Mouse (Mus musculus) gastrocnemius, postnatal 25 days (tissue): Measurements from ENCODE around the gene Trim60. TPM values are rescaled to one million over a fixed set of nuclear protein-coding genes. Genes with fewer than 3 reads are reported as not detected.
"Not testable (repeated sequence)": the region's sequence is repeated elsewhere in the genome, so short reads cannot be mapped to it uniquely, and the experiment has no call there.

Experiments used
- DNase-seq: peaks from one replicate; pipeline ENCODE4 v3.0.0; 2022
- long read RNA-seq, 2 experiments: library from polyadenylated mRNA; stranded (forward); transcript quantifications; one replicate each; pipeline ENCODE4 v2.0.0; 2021
- total RNA-seq, 2 experiments: library from RNA; stranded (reverse); gene quantifications; 1 replicate in 1 of 2; 2 replicates in 1 of 2; pipeline ENCODE4 v1.2.3; 2021

The Trim60 gene
- total RNA-seq, result not detected
- long read RNA-seq, experiment 1, result 0 reads
- long read RNA-seq, experiment 2, result 0 reads

GRCm38 (mm10) chr8:65018423-65018822 lies at the start of gene Trim60, which contains the start of gene Trim61:
Gene Trim60 (minus strand): TSS chr8:65018584.
Gene Trim61 (minus strand): TSS chr8:65018523.
- no peak for DNase-seq

GRCm38 (mm10) chr8:65067694-65068472 lies 49.5 kb upstream of the Trim60 start:
- no peak for DNase-seq

GRCm38 (mm10) chr8:65067031-65067430 lies 48.6 kb upstream of the Trim60 start:
- DNase-seq, result no peak

- DNase-seq, result no peak
These were observed 47.2 kb upstream of the Trim60 start for GRCm38 (mm10) chr8:65065622-65066021.

- DNase-seq, result no peak
These were observed 45.7 kb upstream of the Trim60 start for GRCm38 (mm10) chr8:65064071-65064470.

GRCm38 (mm10) chr8:65062195-65062594 lies 43.8 kb upstream of the Trim60 start:
- no peak for DNase-seq

- DNase-seq, result no peak
These were observed 38.3 kb upstream of the Trim60 start for GRCm38 (mm10) chr8:65056722-65057121.

GRCm38 (mm10) chr8:65053968-65054367 lies 35.6 kb upstream of the Trim60 start:
- DNase-seq, result no peak

- DNase-seq, result no peak
These were observed 35.2 kb upstream of the Trim60 start for GRCm38 (mm10) chr8:65053554-65053953.

GRCm38 (mm10) chr8:65047801-65048200 lies 29.4 kb upstream of the Trim60 start:
- no peak for DNase-seq

GRCm38 (mm10) chr8:65047193-65047592 lies 28.8 kb upstream of the Trim60 start:
- DNase-seq, result no peak

- no peak for DNase-seq
These were observed 28.2 kb upstream of the Trim60 start for GRCm38 (mm10) chr8:65046565-65046964.

- DNase-seq, result no peak
These were observed 18.7 kb upstream of the Trim60 start, which contains the start of gene Apela for GRCm38 (mm10) chr8:65037117-65037533. Gene Apela (minus strand): TSS chr8:65037336.

GRCm38 (mm10) chr8:65034136-65034535 lies 15.8 kb upstream of the Trim60 start:
- no peak for DNase-seq

GRCm38 (mm10) chr8:65033056-65033455 lies 14.7 kb upstream of the Trim60 start:
- DNase-seq, result no peak

- no peak for DNase-seq
These were observed 13.7 kb upstream of the Trim60 start for GRCm38 (mm10) chr8:65032107-65032506.

GRCm38 (mm10) chr8:65030735-65031485 lies 12.5 kb upstream of the Trim60 start:
- DNase-seq, result no peak

GRCm38 (mm10) chr8:65029776-65030175 lies 11.4 kb upstream of the Trim60 start:
- DNase-seq, result no peak

- no peak for DNase-seq
These were observed 10.7 kb upstream of the Trim60 start for GRCm38 (mm10) chr8:65028959-65029686.

- DNase-seq, result no peak
These were observed 4.1 kb upstream of the Trim60 start for GRCm38 (mm10) chr8:65022485-65022884.

GRCm38 (mm10) chr8:65007616-65008015 lies 10.8 kb downstream of the Trim60 start:
- not testable (repeated sequence) for DNase-seq

GRCm38 (mm10) chr8:64998806-64999365 lies 19.5 kb downstream of the Trim60 start:
- DNase-seq, result no peak
